27 mouse cellular contexts compared by ENCODE assay signal in the genomic region with DNA sequence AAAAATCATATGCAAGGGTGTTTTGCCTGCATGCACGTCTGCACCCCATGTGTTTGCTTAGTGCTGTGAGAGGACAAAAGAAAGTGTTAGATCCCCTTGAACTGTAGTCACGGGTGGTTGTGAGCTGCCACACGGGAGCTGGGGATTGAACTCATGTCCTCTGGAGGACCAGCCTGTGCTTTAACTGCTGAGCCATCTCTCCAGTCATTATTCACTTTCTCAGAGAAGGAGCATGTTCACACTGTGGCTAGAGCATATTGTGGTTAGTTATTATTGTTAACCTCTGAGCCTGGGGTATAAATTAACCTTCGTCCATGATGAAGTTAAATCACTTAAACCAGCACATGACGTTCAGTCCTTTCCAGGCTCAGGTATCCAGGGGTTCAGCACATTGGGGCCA.
"Had no signal": no experiment of that assay in that cellular context is flagged by ENCODE, and none has a peak within 500 bp of the region (broad histone marks: within the 10 kb centered on the region; RNA-seq: fewer than 3 reads in every experiment).

No protein-coding gene starts in this region.

- H3K9me3 ChIP-seq: heart, embryonic 13.5 days; heart, embryonic 15.5 days; hindbrain, embryonic 10.5 days; hindbrain, embryonic 12.5 days; intestine, embryonic 15.5 days; kidney, embryonic 15.5 days; limb, embryonic 10.5 days; limb, embryonic 12.5 days; liver, embryonic 13.5 days; liver, embryonic 15.5 days had no signal

- DNase-seq: gastrocnemius, adult 2 months; gastrocnemius, postnatal 10 days; gastrocnemius, postnatal 25 days; heart, adult 2 months; heart, postnatal 4 days; kidney, postnatal 14 days; kidney, postnatal 4 days; liver; liver, embryonic 13.5 days; liver, postnatal 0 days had no signal

- H3K36me3 ChIP-seq: heart, embryonic 13.5 days; heart, embryonic 15.5 days; hindbrain, embryonic 10.5 days; hindbrain, embryonic 12.5 days; intestine, embryonic 15.5 days; kidney, embryonic 15.5 days; limb, embryonic 10.5 days; limb, embryonic 12.5 days; liver, embryonic 13.5 days; liver, embryonic 15.5 days had no signal

- H3K4me3 ChIP-seq: gastrocnemius, adult 2 months; heart, adult 2 months; heart, embryonic 13.5 days; heart, embryonic 15.5 days; hindbrain, embryonic 10.5 days; hindbrain, embryonic 12.5 days; intestine, embryonic 15.5 days; kidney, embryonic 15.5 days; layer of hippocampus, adult 2 months; left cerebral cortex, adult 2 months; limb, embryonic 10.5 days; limb, embryonic 12.5 days; liver, embryonic 13.5 days; liver, embryonic 15.5 days had no signal

- H3K4me1 ChIP-seq: heart, embryonic 13.5 days; heart, embryonic 15.5 days; hindbrain, embryonic 12.5 days; intestine, embryonic 15.5 days; kidney, embryonic 15.5 days; liver, embryonic 13.5 days; liver, embryonic 15.5 days had no signal

- H3K4me2 ChIP-seq: heart, embryonic 11.5 days; heart, embryonic 13.5 days; heart, embryonic 15.5 days; hindbrain, embryonic 12.5 days; hindbrain, embryonic 14.5 days; intestine, embryonic 15.5 days; kidney, embryonic 15.5 days; limb, embryonic 12.5 days; liver, embryonic 11.5 days; liver, embryonic 13.5 days; liver, embryonic 15.5 days had no signal

- H3K9ac ChIP-seq: heart, embryonic 13.5 days; heart, embryonic 15.5 days; hindbrain, embryonic 12.5 days; hindbrain, embryonic 14.5 days; intestine, embryonic 15.5 days; kidney, embryonic 15.5 days; limb, embryonic 12.5 days; liver, embryonic 13.5 days; liver, embryonic 15.5 days; liver, postnatal 0 days had no signal

- ATAC-seq: hindbrain, embryonic 16.5 days; inflammation-experienced regulatory T-cells, adult 6 months; intestine, embryonic 15.5 days; intestine, postnatal 0 days; liver, postnatal 0 days had no signal

- H3K27me3 ChIP-seq: hindbrain, embryonic 12.5 days; intestine, embryonic 15.5 days; kidney, embryonic 15.5 days; liver, embryonic 13.5 days; liver, embryonic 15.5 days had no signal

- H3K27ac ChIP-seq: gastrocnemius, adult 2 months; heart, adult 2 months; heart, embryonic 13.5 days; heart, embryonic 15.5 days; hindbrain, embryonic 10.5 days; hindbrain, embryonic 12.5 days; hindbrain, embryonic 14.5 days; intestine, embryonic 15.5 days; kidney, embryonic 15.5 days; layer of hippocampus, adult 2 months; left cerebral cortex, adult 2 months; limb, embryonic 10.5 days; limb, embryonic 12.5 days; liver, embryonic 13.5 days; liver, embryonic 15.5 days had no signal
